Mouse (Mus musculus) embryonic facial prominence, embryonic 13.5 days (tissue): Measurements from ENCODE around the gene Pnp2. TPM values are rescaled to one million over a fixed set of nuclear protein-coding genes. Genes with fewer than 3 reads are reported as not detected.
A peak's percentile ranks its signal among the peaks of the same experiment; 100 is the strongest.
"Not testable (repeated sequence)": the region's sequence is repeated elsewhere in the genome, so short reads cannot be mapped to it uniquely, and the experiment has no call there.

Source experiments
- ATAC-seq: fragments of 200-750 bp; cut with Nextera tagmentation; 2 replicates; pipeline ENCODE4 v1.8.0; 2017; ENCODE audit warnings: low read depth; ENCODE audit not compliant: insufficient number of reproducible peaks, insufficient read depth, low FRiP score, low TSS enrichment
- H3K27ac ChIP-seq: fragments of 300-500 bp; sonication (generic); 2 replicates; pipeline ENCODE4 v1.5.1; 2015; ENCODE audit warnings: moderate library complexity, mild to moderate bottlenecking, inconsistent platforms
- H3K27me3 ChIP-seq: fragments of 300-500 bp; sonication (generic); 2 replicates; pipeline ENCODE4 v1.6.1; 2015; ENCODE audit warnings: mild to moderate bottlenecking, inconsistent platforms
- H3K36me3 ChIP-seq: fragments of 300-500 bp; sonication (generic); 2 replicates; pipeline ENCODE4 v1.6.1; 2015; ENCODE audit warnings: mild to moderate bottlenecking, inconsistent platforms
- H3K4me1 ChIP-seq: fragments of 300-500 bp; sonication (generic); 2 replicates; pipeline ENCODE4 v1.6.1; 2015; ENCODE audit warnings: inconsistent platforms
- H3K4me2 ChIP-seq: fragments of 300-500 bp; sonication (generic); 2 replicates; pipeline ENCODE4 v1.6.1; 2015; ENCODE audit warnings: moderate library complexity, mild to moderate bottlenecking, inconsistent platforms
- H3K4me3 ChIP-seq: fragments of 300-500 bp; sonication (generic); 2 replicates; pipeline ENCODE4 v1.5.1; 2015; ENCODE audit warnings: mild to moderate bottlenecking, inconsistent platforms
- H3K9ac ChIP-seq: fragments of 300-500 bp; sonication (generic); 2 replicates; pipeline ENCODE4 v1.6.1; 2015; ENCODE audit warnings: mild to moderate bottlenecking, inconsistent platforms
- H3K9me3 ChIP-seq: fragments of 300-500 bp; sonication (generic); 2 replicates; pipeline ENCODE4 v1.6.1; 2016; ENCODE audit warnings: inconsistent platforms
- WGBS: fragments of 180-500 bp; shearing (Covaris S2); methylation state at CpG from one replicate; pipeline ENCODE4 v1.1.7; 2015; ENCODE audit warnings: mixed read lengths; 5-methylcytosine and 5-hydroxymethylcytosine counted together
- polyA plus RNA-seq: library from polyadenylated mRNA; unstranded; fragments of >200 nt; fragmentation: Nextera tagmentation; extraction: Ambion mirVana; gene quantifications from 2 replicates; pipeline ENCODE4 v1.2.1, GENCODE M21; 2015

Gene Pnp2
- polyA plus RNA-seq: 0.39 and 0.65 TPM in 2 replicates

- H3K4me2 ChIP-seq: peak within 1 kb of the TSS; percentile 52
Observed at GRCm38 (mm10) chr14:50955942-50956508, at the start of gene Pnp2. Gene Pnp2, plus strand, starts transcription at chr14:50955992.

GRCm38 (mm10) chr14:50908126-50908525 lies 47.7 kb upstream of the Pnp2 start:
- H3K4me2 ChIP-seq: no peak overlapping the region
- ATAC-seq: no peak
- H3K4me3 ChIP-seq: no peak overlapping the region
- no peaks in the 10 kb centered on the region for H3K27me3 ChIP-seq
- peaks cover 8% of the 10 kb centered on the region; the same call in 1 of the 2 replicates for H3K4me1 ChIP-seq
- H3K27ac ChIP-seq: no peak overlapping the region
- WGBS: 76% methylated on average over 4 of the region's 4 CpGs
- H3K9me3 ChIP-seq: no peaks in the 10 kb centered on the region
- no peak overlapping the region for H3K9ac ChIP-seq
- peaks cover 25% of the 10 kb centered on the region for H3K36me3 ChIP-seq

More at GRCm38 (mm10) chr14:50955942-50956508, at the start of gene Pnp2:
- H3K27ac ChIP-seq, H3K4me1 ChIP-seq, H3K36me3 ChIP-seq, H3K9me3 ChIP-seq, H3K27me3 ChIP-seq, H3K9ac ChIP-seq: not testable (repeated sequence)
- peak; percentile 74 for ATAC-seq
- WGBS: 7% methylated on average over 19 of the region's 19 CpGs
- H3K4me3 ChIP-seq: peak within 1 kb of the TSS; percentile 23

- Histone ChIP-seq H3K36me3 (peaks cover 54% of the 10 kb centered on the region), H3K27ac (no peak overlapping the region), H3K9me3 (no peaks in the 10 kb centered on the region), H3K4me2 (no peak overlapping the region), H3K4me3 (no peak overlapping the region), H3K27me3 (no peaks in the 10 kb centered on the region), H3K9ac (no peak overlapping the region), H3K4me1 (no peaks in the 10 kb centered on the region)
- WGBS: 30% methylated on average over 3 of the region's 3 CpGs
- no peak for ATAC-seq
Observed at GRCm38 (mm10) chr14:50911356-50911755, 44.4 kb upstream of the Pnp2 start.

- Histone ChIP-seq H3K9ac (peak overlapping the region; percentile 87), H3K4me3 (peak overlapping the region; percentile 73), H3K4me1 (peaks cover 22% of the 10 kb centered on the region), H3K36me3 (peaks cover 42% of the 10 kb centered on the region), H3K4me2 (peak overlapping the region; percentile 79)
- not testable (repeated sequence) for H3K9me3 ChIP-seq, H3K27ac ChIP-seq, ATAC-seq, H3K27me3 ChIP-seq
- 72% methylated on average over 1 of the region's 1 CpGs for WGBS
Observed at GRCm38 (mm10) chr14:50923437-50923836, 32.4 kb upstream of the Pnp2 start.

- Histone ChIP-seq H3K4me2 (peak within 1 kb of the TSS; percentile 79), H3K9ac (peak within 1 kb of the TSS; percentile 87), H3K4me3 (peak within 1 kb of the TSS; percentile 73), H3K27ac (peak within 1 kb of the TSS; percentile 95), H3K9me3 (no peaks in the 10 kb centered on the region), H3K27me3 (no peaks in the 10 kb centered on the region), H3K36me3 (peaks cover 45% of the 10 kb centered on the region), H3K4me1 (peaks cover 24% of the 10 kb centered on the region)
- peak; percentile 93 for ATAC-seq
- under 1% methylated on average over 57 of the region's 57 CpGs for WGBS
Observed at GRCm38 (mm10) chr14:50924281-50925064, 31.3 kb upstream of the Pnp2 start, which contains the start of the genes Osgep and Apex1. Gene Osgep, minus strand, starts transcription at chr14:50924893. Gene Apex1, plus strand, starts transcription at chr14:50924968.

- Histone ChIP-seq H3K27ac (peak overlapping the region; percentile 95), H3K9ac (peak overlapping the region; percentile 87), H3K27me3 (no peaks in the 10 kb centered on the region), H3K4me2 (peak overlapping the region; percentile 79), H3K4me3 (peak overlapping the region; percentile 73), H3K4me1 (peaks cover 31% of the 10 kb centered on the region), H3K9me3 (no peaks in the 10 kb centered on the region), H3K36me3 (peaks cover 37% of the 10 kb centered on the region)
- under 1% methylated on average over 38 of the region's 38 CpGs for WGBS
- ATAC-seq: no peak
Observed at GRCm38 (mm10) chr14:50925111-50925920, 30.5 kb upstream of the Pnp2 start.

GRCm38 (mm10) chr14:50927366-50927765 lies 28.4 kb upstream of the Pnp2 start:
- no peak overlapping the region for H3K27ac ChIP-seq
- no peak overlapping the region for H3K4me2 ChIP-seq
- no peaks in the 10 kb centered on the region for H3K27me3 ChIP-seq
- peaks cover 36% of the 10 kb centered on the region for H3K36me3 ChIP-seq
- H3K9ac ChIP-seq: no peak overlapping the region
- peaks cover 37% of the 10 kb centered on the region for H3K4me1 ChIP-seq
- 58% methylated on average over 3 of the region's 3 CpGs for WGBS
- H3K9me3 ChIP-seq: no peaks in the 10 kb centered on the region
- 0 out of 2 replicates have a peak overlapping the region, but pooled peaks have one; percentile 6 for H3K4me3 ChIP-seq
- ATAC-seq: no peak

GRCm38 (mm10) chr14:50929951-50930350 lies 25.8 kb upstream of the Pnp2 start:
- Histone ChIP-seq H3K4me2 (peak overlapping the region; percentile 85), H3K27me3 (no peaks in the 10 kb centered on the region), H3K4me1 (peaks cover 30% of the 10 kb centered on the region), H3K36me3 (peaks cover 36% of the 10 kb centered on the region), H3K9ac (peak overlapping the region; percentile 98), H3K9me3 (no peaks in the 10 kb centered on the region), H3K4me3 (peak overlapping the region; percentile 98), H3K27ac (peak overlapping the region; percentile 85)
- ATAC-seq: no peak
- WGBS: 17% methylated on average over 10 of the region's 10 CpGs

- peak overlapping the region; percentile 85 for H3K4me2 ChIP-seq
- peaks cover 30% of the 10 kb centered on the region for H3K4me1 ChIP-seq
- H3K36me3 ChIP-seq: peaks cover 36% of the 10 kb centered on the region
- ATAC-seq: peak; percentile 43; the same call in 1 of the 2 replicates
- H3K4me3 ChIP-seq: peak overlapping the region; percentile 98
- peak overlapping the region; percentile 98 for H3K9ac ChIP-seq
- H3K9me3 ChIP-seq: no peaks in the 10 kb centered on the region
- WGBS: under 1% methylated on average over 38 of the region's 38 CpGs
- H3K27me3 ChIP-seq: no peaks in the 10 kb centered on the region
- H3K27ac ChIP-seq: peak overlapping the region; percentile 85
Observed at GRCm38 (mm10) chr14:50930377-50930753, 25.4 kb upstream of the Pnp2 start.

GRCm38 (mm10) chr14:50930754-50931492 lies 24.9 kb upstream of the Pnp2 start, which contains the start of the genes Pip4p1 and Pnp:
Gene Pip4p1, minus strand, starts transcription at chr14:50930856.
Gene Pnp, plus strand, starts transcription at chr14:50931082.
- Histone ChIP-seq H3K4me2 (peak within 1 kb of the TSS; percentile 85), H3K9me3 (no peaks in the 10 kb centered on the region), H3K4me1 (peaks cover 25% of the 10 kb centered on the region), H3K36me3 (peaks cover 36% of the 10 kb centered on the region), H3K9ac (peak within 1 kb of the TSS; percentile 98), H3K27ac (peak within 1 kb of the TSS; percentile 95), H3K27me3 (no peaks in the 10 kb centered on the region), H3K4me3 (peak within 1 kb of the TSS; percentile 98)
- under 1% methylated on average over 68 of the region's 68 CpGs for WGBS
- ATAC-seq: peak; percentile 99
